Comparison of ENCODE assay signal across 9 mouse cellular contexts in genomic region chr15:95574661-95575060, GRCm38 (mm10). TPM values are rescaled to one million over a fixed set of nuclear protein-coding genes. Genes with fewer than 3 reads are reported as not detected.
DNase-seq lines count a peak whose midpoint lies in the region; ATAC-seq and TF ChIP-seq lines count a peak whose summit lies in the region.
"Had no signal": no experiment of that assay in that cellular context is flagged by ENCODE, and none has a peak within 500 bp of the region (broad histone marks: within the 10 kb centered on the region; RNA-seq: fewer than 3 reads in every experiment).

No protein-coding gene starts in this region.

- H3K4me1 ChIP-seq in embryonic facial prominence, embryonic 14.5 days (ENCODE audit: control insufficient read depth, insufficient read depth, low read length), result no peaks in the 10 kb centered on the region
- H3K4me1 ChIP-seq in hindbrain, postnatal 0 days (ENCODE audit: insufficient read depth, low read length), result no peaks in the 10 kb centered on the region
- no peaks in the 10 kb centered on the region for H3K4me1 ChIP-seq in limb, embryonic 10.5 days
- no peaks in the 10 kb centered on the region for H3K4me1 ChIP-seq in neural tube, embryonic 15.5 days
- H3K4me1 ChIP-seq: embryonic facial prominence, embryonic 13.5 days had no signal

- ATAC-seq in embryonic facial prominence, embryonic 14.5 days (ENCODE audit: low read depth), result no peak
- 0 out of 2 replicates have a peak, but pooled peaks have one; percentile 63 for ATAC-seq in hindbrain, postnatal 0 days
- no peak; the same call in 1 of the 2 replicates for ATAC-seq in neural tube, embryonic 15.5 days (ENCODE audit: low FRiP score)

- peak; percentile 15 to 38 for DNase-seq in kidney, adult 8-10 months
- DNase-seq in kidney, adult 11 months, result no peak
- peak; percentile 80 for DNase-seq in brain, adult 2 months (ENCODE audit: low read depth, low spot score)
- peak; percentile 75 for DNase-seq in embryonic facial prominence, embryonic 14.5 days (ENCODE audit: low spot score)
- DNase-seq in hindbrain, postnatal 0 days (ENCODE audit: low spot score), result peak; percentile 94
- peak; percentile 65 for DNase-seq in limb, embryonic 10.5 days (ENCODE audit: low spot score)
- DNase-seq in spleen, postnatal 14 days (ENCODE audit: low spot score in 2 of 2), result no peak

- H3K27me3 ChIP-seq in embryonic facial prominence, embryonic 14.5 days (replicated peaks; ENCODE audit: control insufficient read depth, insufficient read depth, low read length), result peaks cover 9% of the 10 kb centered on the region; the same call in 1 of the 2 replicates
- H3K27me3 ChIP-seq in hindbrain, postnatal 0 days (ENCODE audit: insufficient read depth, low read length), result no peaks in the 10 kb centered on the region
- peaks cover 14% of the 10 kb centered on the region; the same call in 1 of the 2 replicates for H3K27me3 ChIP-seq in limb, embryonic 10.5 days (ENCODE audit: low read depth, poor library complexity, severe bottlenecking)
- 0 out of 2 replicates have a peak, but pooled peaks cover 6% of the 10 kb centered on the region for H3K27me3 ChIP-seq in neural tube, embryonic 15.5 days (replicated peaks)

- WGBS in embryonic facial prominence, embryonic 14.5 days, result 16% methylated on average over 5 of the region's 5 CpGs
- WGBS in hindbrain, postnatal 0 days, result 17% methylated on average over 5 of the region's 5 CpGs
- 21% methylated on average over 5 of the region's 5 CpGs for WGBS in limb, embryonic 10.5 days
- WGBS in neural tube, embryonic 15.5 days, result 18% methylated on average over 5 of the region's 5 CpGs

- no peak overlapping the region for H3K9ac ChIP-seq in embryonic facial prominence, embryonic 14.5 days (ENCODE audit: low read depth, low read length)
- no peak overlapping the region for H3K9ac ChIP-seq in hindbrain, postnatal 0 days (replicated peaks; ENCODE audit: low read length)
- H3K9ac ChIP-seq in neural tube, embryonic 15.5 days (replicated peaks), result no peak overlapping the region
- H3K9ac ChIP-seq: embryonic facial prominence, embryonic 13.5 days had no signal

- no peak overlapping the region for H3K4me2 ChIP-seq in embryonic facial prominence, embryonic 14.5 days (ENCODE audit: low read depth, low read length)
- H3K4me2 ChIP-seq in hindbrain, postnatal 0 days (ENCODE audit: low read depth, low read length), result peak overlapping the region; percentile 30; the same call in 1 of the 2 replicates
- H3K4me2 ChIP-seq in neural tube, embryonic 15.5 days, result peak overlapping the region; percentile 25; the same call in 1 of the 2 replicates
- H3K4me2 ChIP-seq: embryonic facial prominence, embryonic 13.5 days had no signal

- no peak overlapping the region for H3K4me3 ChIP-seq in embryonic facial prominence, embryonic 14.5 days (ENCODE audit: low read depth, low read length)
- H3K4me3 ChIP-seq in hindbrain, postnatal 0 days (ENCODE audit: low read length), result no peak overlapping the region
- no peak overlapping the region for H3K4me3 ChIP-seq in limb, embryonic 10.5 days
- H3K4me3 ChIP-seq in neural tube, embryonic 15.5 days (replicated peaks), result no peak overlapping the region
- H3K4me3 ChIP-seq: embryonic facial prominence, embryonic 13.5 days had no signal

- no peaks in the 10 kb centered on the region for H3K9me3 ChIP-seq in embryonic facial prominence, embryonic 14.5 days (ENCODE audit: control insufficient read depth, low read length)
- no peaks in the 10 kb centered on the region; the same call in 1 of the 2 replicates for H3K9me3 ChIP-seq in hindbrain, postnatal 0 days (ENCODE audit: low read length)
- no peaks in the 10 kb centered on the region for H3K9me3 ChIP-seq in limb, embryonic 10.5 days (replicated peaks)
- H3K9me3 ChIP-seq in neural tube, embryonic 15.5 days (replicated peaks), result no peaks in the 10 kb centered on the region
- H3K9me3 ChIP-seq: embryonic facial prominence, embryonic 13.5 days had no signal

- H3K36me3 ChIP-seq in embryonic facial prominence, embryonic 14.5 days (ENCODE audit: control insufficient read depth, insufficient read depth, low read length), result no peaks in the 10 kb centered on the region
- H3K36me3 ChIP-seq in hindbrain, postnatal 0 days (ENCODE audit: insufficient read depth, low read length), result no peaks in the 10 kb centered on the region
- H3K36me3 ChIP-seq in limb, embryonic 10.5 days, result no peaks in the 10 kb centered on the region
- no peaks in the 10 kb centered on the region for H3K36me3 ChIP-seq in neural tube, embryonic 15.5 days
- H3K36me3 ChIP-seq: embryonic facial prominence, embryonic 13.5 days had no signal

- peak; percentile 87 for TF ChIP-seq CTCF in hindbrain, postnatal 0 days (IDR thresholded peaks at IDR 0.05; ENCODE audit: low read depth)

- H3K27ac ChIP-seq in embryonic facial prominence, embryonic 14.5 days (replicated peaks; ENCODE audit: low read depth, low read length), result no peak overlapping the region
- H3K27ac ChIP-seq in hindbrain, postnatal 0 days, result no peak overlapping the region
- no peak overlapping the region for H3K27ac ChIP-seq in limb, embryonic 10.5 days
- no peak overlapping the region for H3K27ac ChIP-seq in neural tube, embryonic 15.5 days (replicated peaks)
- H3K27ac ChIP-seq: embryonic facial prominence, embryonic 13.5 days had no signal

RNA-seq across cellular contexts. Expression of gene Nell2, which starts 46.3 kb away (rescaled TPM):
- 15.1 and 17.5 TPM in 2 replicates for polyA plus RNA-seq in embryonic facial prominence, embryonic 14.5 days (2014; fragmentation: Nextera tagmentation; extraction: Ambion mirVana)
- 173 and 190 TPM in 2 replicates for total RNA-seq in hindbrain, postnatal 0 days (2014; rRNA removed)
- 135 and 148 TPM in 2 replicates for polyA plus RNA-seq in hindbrain, postnatal 0 days (2015; fragmentation: Nextera tagmentation; extraction: Ambion mirVana)
- polyA plus RNA-seq in limb, embryonic 10.5 days (2016; fragmentation: Nextera tagmentation; extraction: Ambion mirVana), result 2.8 and 4.1 TPM in 2 replicates
- 168 and 194 TPM in 2 replicates for polyA plus RNA-seq in neural tube, embryonic 15.5 days (2015; fragmentation: Nextera tagmentation; extraction: Ambion mirVana)

Comparison
In these comparisons a context has a peak if more than half of its experiments do, and no peak if none do; other contexts are left out.
1. DNase-seq: peak in kidney, adult 8-10 months (2 of 2), brain, adult 2 months (single experiment), embryonic facial prominence, embryonic 14.5 days (single experiment), hindbrain, postnatal 0 days (single experiment) and limb, embryonic 10.5 days (single experiment); none in kidney, adult 11 months (single experiment) and spleen, postnatal 14 days (0 of 2).